Mouse (Mus musculus) brain, embryonic 18.5 days (tissue): ENCODE measurements around the gene Fdps.

Source experiments
- DNase-seq: peaks from one replicate; pipeline ENCODE4 v3.0.0-alpha.2; 2012; ENCODE audit warnings: low read depth, low spot score

The Fdps gene

GRCm38 (mm10) chr3:89101812-89102494 lies at the start of gene Fdps:
TSS of gene Fdps (minus strand) at chr3:89101959.
- peak; percentile 99 for DNase-seq

GRCm38 (mm10) chr3:89148567-89148966 lies 46.8 kb upstream of the Fdps start:
- no peak for DNase-seq

- DNase-seq = no peak
Measured at GRCm38 (mm10) chr3:89147979-89148311, 46.2 kb upstream of the Fdps start.

- no peak for DNase-seq
Measured at GRCm38 (mm10) chr3:89147101-89147978, 45.6 kb upstream of the Fdps start.

GRCm38 (mm10) chr3:89145566-89145965 lies 43.8 kb upstream of the Fdps start:
- DNase-seq = no peak

- no peak for DNase-seq
Measured at GRCm38 (mm10) chr3:89144821-89145220, 43.1 kb upstream of the Fdps start.

- no peak for DNase-seq
Measured at GRCm38 (mm10) chr3:89136365-89136764, 34.6 kb upstream of the Fdps start.

GRCm38 (mm10) chr3:89135958-89136357 lies 34.2 kb upstream of the Fdps start, which contains the start of gene Pklr:
TSS of gene Pklr (plus strand) at chr3:89136142.
- DNase-seq = no peak

GRCm38 (mm10) chr3:89133752-89134151 lies 32.0 kb upstream of the Fdps start:
- DNase-seq = no peak

GRCm38 (mm10) chr3:89133063-89133450 lies 31.3 kb upstream of the Fdps start:
- DNase-seq = no peak

GRCm38 (mm10) chr3:89132285-89133062 lies 30.7 kb upstream of the Fdps start:
- no peak for DNase-seq

- DNase-seq = no peak
Measured at GRCm38 (mm10) chr3:89131816-89132215, 30.1 kb upstream of the Fdps start.

- DNase-seq = no peak
Measured at GRCm38 (mm10) chr3:89129908-89130307, 28.1 kb upstream of the Fdps start.

GRCm38 (mm10) chr3:89125981-89126380 lies 24.2 kb upstream of the Fdps start:
- DNase-seq = no peak

- no peak for DNase-seq
Measured at GRCm38 (mm10) chr3:89124241-89124640, 22.5 kb upstream of the Fdps start.

- no peak for DNase-seq
Measured at GRCm38 (mm10) chr3:89123313-89123712, 21.6 kb upstream of the Fdps start.

GRCm38 (mm10) chr3:89115522-89115921 lies 13.8 kb upstream of the Fdps start:
- DNase-seq = no peak

GRCm38 (mm10) chr3:89113058-89113457 lies 11.3 kb upstream of the Fdps start:
- no peak for DNase-seq

GRCm38 (mm10) chr3:89108146-89108545 lies 6.4 kb upstream of the Fdps start:
- DNase-seq = no peak

GRCm38 (mm10) chr3:89107545-89107944 lies 5.8 kb upstream of the Fdps start:
- DNase-seq = no peak

- DNase-seq = no peak
Measured at GRCm38 (mm10) chr3:89106881-89107280, 5.1 kb upstream of the Fdps start.

GRCm38 (mm10) chr3:89103291-89103595 lies 1.5 kb upstream of the Fdps start:
- DNase-seq = no peak
